Mouse (Mus musculus) neural tube, embryonic 12.5 days (tissue): Measurements from ENCODE around the gene Tle6. TPM values are rescaled to one million over a fixed set of nuclear protein-coding genes. Genes with fewer than 3 reads are reported as not detected.
"Not testable (repeated sequence)": the region's sequence is repeated elsewhere in the genome, so short reads cannot be mapped to it uniquely, and the experiment has no call there.

ENCODE experiments used
- ATAC-seq: fragments of 200-750 bp; cut with Nextera tagmentation; 2 replicates; pipeline ENCODE4 v1.8.0; 2017; ENCODE audit warnings: low read depth, mild to moderate bottlenecking, moderate TSS enrichment, moderate library complexity; ENCODE audit not compliant: low FRiP score
- H3K27ac ChIP-seq: fragments of 300-500 bp; sonication (generic); 2 replicates; pipeline ENCODE4 v1.5.1; 2016
- H3K27me3 ChIP-seq: fragments of 300-500 bp; sonication (generic); replicated peaks from 2 replicates; pipeline ENCODE4 v1.6.1; 2016; ENCODE audit warnings: mild to moderate bottlenecking
- H3K36me3 ChIP-seq: fragments of 300-500 bp; sonication (generic); 2 replicates; pipeline ENCODE4 v1.6.1; 2016; ENCODE audit warnings: mild to moderate bottlenecking
- H3K4me1 ChIP-seq: fragments of 300-500 bp; sonication (generic); 2 replicates; pipeline ENCODE4 v1.6.1; 2016
- H3K4me2 ChIP-seq: fragments of 300-500 bp; sonication (generic); replicated peaks from 2 replicates; pipeline ENCODE4 v1.6.1; 2016; ENCODE audit warnings: mild to moderate bottlenecking
- H3K4me3 ChIP-seq: fragments of 300-500 bp; sonication (generic); 2 replicates; pipeline ENCODE4 v1.5.1; 2016
- H3K9ac ChIP-seq: fragments of 300-500 bp; sonication (generic); 2 replicates; pipeline ENCODE4 v1.6.1; 2016; ENCODE audit warnings: mild to moderate bottlenecking
- H3K9me3 ChIP-seq: fragments of 300-500 bp; sonication (generic); 2 replicates; pipeline ENCODE4 v1.6.1; 2016; ENCODE audit warnings: mild to moderate bottlenecking
- WGBS: fragments of 180-500 bp; shearing (Covaris S2); methylation state at CpG from one replicate; pipeline ENCODE4 v1.1.7; 2016; 5-methylcytosine and 5-hydroxymethylcytosine counted together
- polyA plus RNA-seq: library from polyadenylated mRNA; unstranded; fragments of >200 nt; fragmentation: Nextera tagmentation; extraction: Ambion mirVana; gene quantifications from 2 replicates; pipeline ENCODE4 v1.2.1, GENCODE M21; 2016

The Tle6 gene
- polyA plus RNA-seq = 6.4 and 7.3 TPM in 2 replicates

- ATAC-seq = peak; percentile 64
- WGBS = under 1% methylated on average over 28 of the region's 28 CpGs
- Histone ChIP-seq H3K4me2 (peak within 1 kb of the TSS; percentile 51), H3K4me3 (peak within 1 kb of the TSS; percentile 10; the same call in 1 of the 2 replicates), H3K9ac (no peak within 1 kb of the TSS), H3K4me1 (peaks cover 52% of the 10 kb centered on the region), H3K27me3 (peaks cover 28% of the 10 kb centered on the region), H3K27ac (no peak within 1 kb of the TSS), H3K9me3 (no peaks in the 10 kb centered on the region), H3K36me3 (no peaks in the 10 kb centered on the region)
These were observed at the start of gene Tle6 for GRCm38 (mm10) chr10:81600738-81601203. TSS of gene Tle6 (minus strand) at chr10:81601073.

DNA sequence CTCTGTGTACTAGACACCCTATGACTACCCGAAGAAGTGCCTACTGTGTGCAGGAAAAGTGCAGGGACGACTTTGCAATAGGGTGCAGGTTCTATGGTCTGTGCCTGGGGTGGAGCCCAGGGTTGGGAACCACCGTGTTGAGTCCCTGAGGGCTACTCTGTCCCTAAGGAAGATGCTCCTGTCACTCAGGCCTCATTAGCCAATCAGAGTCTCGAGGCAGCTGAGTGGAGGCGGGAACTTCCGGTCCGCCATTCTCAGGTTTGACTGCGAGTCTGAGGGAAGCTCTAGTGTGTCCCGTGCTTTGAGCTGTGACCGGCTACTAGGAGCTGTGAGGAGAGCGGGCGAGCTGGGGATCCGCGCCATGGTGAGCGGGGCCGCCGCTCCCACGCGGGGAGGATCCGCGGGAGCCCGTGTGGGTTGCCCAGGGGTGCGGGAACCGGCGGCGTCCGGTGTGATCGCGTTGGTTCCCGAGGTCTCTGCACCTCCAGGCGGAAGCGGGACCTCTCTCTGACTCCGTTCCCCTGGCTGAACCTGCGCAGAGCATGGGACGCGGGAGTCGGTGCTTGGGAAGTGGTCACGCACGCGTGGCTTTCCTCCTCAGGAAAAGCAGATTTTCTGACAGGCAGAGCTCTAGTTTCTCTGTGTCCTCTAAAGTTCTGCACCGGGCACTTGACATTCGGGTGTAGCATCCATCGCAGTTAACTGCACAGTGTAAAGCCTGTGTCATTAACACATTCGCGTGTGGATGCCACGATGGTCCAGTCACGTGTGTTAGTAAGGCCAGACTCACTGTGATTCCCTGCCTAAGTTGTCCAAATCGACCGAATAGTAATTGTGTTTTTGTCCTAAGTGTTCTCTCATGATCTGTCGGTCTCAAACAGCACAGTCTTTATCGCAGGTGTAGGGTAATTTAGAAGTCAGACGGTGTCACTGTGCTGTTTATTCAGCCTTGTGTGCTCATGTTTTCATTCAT is 48.2 kb upstream of the Tle6 start, which contains the start of gene Gm10778:
Gene Gm10778 (plus strand): TSS at position 257 of the 973 bp plus-strand sequence.
- H3K27ac ChIP-seq, H3K27me3 ChIP-seq, H3K4me1 ChIP-seq: not testable (repeated sequence)
- WGBS = 4% methylated on average over 34 of the region's 52 CpGs
- peaks cover 26% of the 10 kb centered on the region for H3K9me3 ChIP-seq
- H3K9ac ChIP-seq = peak within 1 kb of the TSS; percentile 59; the same call in 1 of the 2 replicates
- H3K36me3 ChIP-seq = peaks cover 22% of the 10 kb centered on the region
- H3K4me3 ChIP-seq = peak within 1 kb of the TSS; percentile 55
- peak; percentile 96 for ATAC-seq
- H3K4me2 ChIP-seq = peak within 1 kb of the TSS; percentile 64

- Histone ChIP-seq H3K9me3 (peaks cover 5% of the 10 kb centered on the region; the same call in 1 of the 2 replicates), H3K9ac (no peak overlapping the region), H3K4me2 (no peak overlapping the region), H3K27me3 (no peaks in the 10 kb centered on the region), H3K27ac (no peak overlapping the region), H3K4me3 (no peak overlapping the region), H3K4me1 (peaks cover 20% of the 10 kb centered on the region), H3K36me3 (0 out of 2 replicates have a peak, but pooled peaks cover 3% of the 10 kb centered on the region)
- ATAC-seq = no peak
- WGBS = 80% methylated on average over 7 of the region's 7 CpGs
These were observed 45.2 kb upstream of the Tle6 start for GRCm38 (mm10) chr10:81646015-81646555.

- 92% methylated on average over 4 of the region's 4 CpGs for WGBS
- no peak overlapping the region for H3K27ac ChIP-seq
- no peak overlapping the region for H3K4me2 ChIP-seq
- no peaks in the 10 kb centered on the region for H3K9me3 ChIP-seq
- H3K9ac ChIP-seq = no peak overlapping the region
- H3K4me3 ChIP-seq = no peak overlapping the region
- ATAC-seq = no peak
- H3K27me3 ChIP-seq = no peaks in the 10 kb centered on the region
- no peaks in the 10 kb centered on the region for H3K36me3 ChIP-seq
- peaks cover 20% of the 10 kb centered on the region for H3K4me1 ChIP-seq
These were observed 44.5 kb upstream of the Tle6 start for GRCm38 (mm10) chr10:81645391-81645790.

- Histone ChIP-seq H3K4me3 (no peak overlapping the region), H3K27me3 (no peaks in the 10 kb centered on the region), H3K9ac (no peak overlapping the region), H3K4me1 (peaks cover 20% of the 10 kb centered on the region), H3K4me2 (0 out of 2 replicates have a peak overlapping the region, but pooled peaks have one; percentile 91), H3K27ac (no peak overlapping the region), H3K9me3 (no peaks in the 10 kb centered on the region), H3K36me3 (no peaks in the 10 kb centered on the region)
- ATAC-seq = no peak
- WGBS = 88% methylated on average over 18 of the region's 18 CpGs
These were observed 43.8 kb upstream of the Tle6 start for GRCm38 (mm10) chr10:81644716-81645115.

- peak overlapping the region; percentile 62; the same call in 1 of the 2 replicates for H3K4me3 ChIP-seq
- H3K4me1 ChIP-seq = peaks cover 20% of the 10 kb centered on the region
- H3K36me3 ChIP-seq = no peaks in the 10 kb centered on the region
- peak; percentile 12 for ATAC-seq
- 58% methylated on average over 2 of the region's 2 CpGs for WGBS
- no peak overlapping the region for H3K9ac ChIP-seq
- no peaks in the 10 kb centered on the region for H3K9me3 ChIP-seq
- H3K4me2 ChIP-seq = peak overlapping the region; percentile 91
- no peaks in the 10 kb centered on the region for H3K27me3 ChIP-seq
- 0 out of 2 replicates have a peak overlapping the region, but pooled peaks have one; percentile 90 for H3K27ac ChIP-seq
These were observed 43.3 kb upstream of the Tle6 start for GRCm38 (mm10) chr10:81644162-81644561.

DNA sequence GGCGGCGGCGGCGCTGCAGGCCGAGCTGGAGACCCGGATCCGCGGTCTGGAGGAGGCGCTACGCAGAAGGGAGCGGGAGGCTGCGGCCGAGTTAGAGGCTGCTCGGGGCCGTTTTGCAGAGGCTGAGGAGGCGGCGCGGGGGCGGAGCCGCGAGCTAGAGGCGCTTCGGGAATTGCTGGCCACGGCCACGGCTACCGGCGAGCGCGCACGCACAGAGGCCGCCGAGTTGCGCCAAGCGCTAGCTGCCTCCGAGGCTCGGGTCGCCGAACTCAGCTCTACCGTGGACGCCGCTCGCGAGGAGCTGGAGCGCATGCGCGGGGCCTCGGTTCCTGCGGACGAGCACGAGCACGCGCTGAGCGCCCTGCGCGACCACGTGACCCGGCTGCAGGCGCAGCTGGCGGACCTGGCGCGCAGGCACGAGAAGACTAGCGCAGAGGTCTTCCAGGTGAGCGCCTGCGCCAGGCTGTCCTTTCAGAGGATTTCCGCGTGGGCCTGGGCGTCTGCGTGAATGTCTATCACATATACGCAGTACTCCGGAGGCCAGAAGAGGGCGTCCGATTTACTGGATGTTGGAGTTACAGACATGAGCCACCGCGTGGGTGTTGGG is 42.7 kb upstream of the Tle6 start:
- H3K36me3 ChIP-seq = no peaks in the 10 kb centered on the region
- H3K4me3 ChIP-seq = peak overlapping the region; percentile 62
- ATAC-seq = peak; percentile 85
- WGBS = under 1% methylated on average over 75 of the region's 75 CpGs
- no peaks in the 10 kb centered on the region for H3K9me3 ChIP-seq
- peak overlapping the region; percentile 91 for H3K4me2 ChIP-seq
- peak overlapping the region; percentile 90 for H3K27ac ChIP-seq
- H3K4me1 ChIP-seq = peaks cover 20% of the 10 kb centered on the region
- peak overlapping the region; percentile 93 for H3K9ac ChIP-seq
- no peaks in the 10 kb centered on the region for H3K27me3 ChIP-seq

GRCm38 (mm10) chr10:81642648-81643448 is 42.0 kb upstream of the Tle6 start:
- 21% methylated on average over 24 of the region's 24 CpGs for WGBS
- no peaks in the 10 kb centered on the region for H3K36me3 ChIP-seq
- peaks cover 20% of the 10 kb centered on the region for H3K4me1 ChIP-seq
- ATAC-seq = peak; percentile 61
- H3K27me3 ChIP-seq = no peaks in the 10 kb centered on the region
- H3K4me3 ChIP-seq = peak overlapping the region; percentile 62
- peak overlapping the region; percentile 91 for H3K4me2 ChIP-seq
- H3K9me3 ChIP-seq = no peaks in the 10 kb centered on the region
- peak overlapping the region; percentile 93 for H3K9ac ChIP-seq
- H3K27ac ChIP-seq = peak overlapping the region; percentile 90

DNA sequence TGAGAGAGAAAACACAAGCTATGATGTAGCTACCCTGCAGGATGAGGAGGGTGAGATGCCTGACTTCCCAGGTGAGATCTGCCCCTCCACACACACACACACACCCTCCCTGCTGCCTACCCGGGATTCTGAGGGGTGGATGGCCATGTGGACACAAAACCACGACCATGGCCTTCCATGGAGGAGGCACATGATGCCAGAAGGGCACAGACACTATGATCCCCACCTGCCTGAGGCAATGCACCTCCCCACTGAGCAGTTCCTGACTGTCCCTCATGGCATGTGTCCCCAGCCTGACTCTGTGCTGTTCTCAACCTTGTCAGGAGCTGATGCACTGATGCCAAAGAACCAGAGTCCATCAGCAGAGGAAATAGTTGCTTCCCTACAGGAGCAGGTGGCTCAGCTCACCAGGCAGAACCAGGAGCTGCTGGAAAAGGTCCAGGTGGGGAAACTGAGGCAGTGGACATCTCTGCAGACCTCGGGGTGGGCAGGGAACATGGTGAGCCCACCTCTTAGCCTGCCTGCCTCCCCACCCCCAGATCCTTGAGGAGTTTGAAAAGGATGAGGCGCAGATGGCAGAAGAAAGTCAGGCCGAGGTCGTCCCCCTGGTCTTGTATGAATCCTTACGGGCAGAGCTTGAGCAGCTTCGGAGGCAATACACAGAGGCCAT is 41.2 kb upstream of the Tle6 start:
- Histone ChIP-seq H3K27ac (no peak overlapping the region), H3K9ac (peak overlapping the region; percentile 93), H3K27me3 (no peaks in the 10 kb centered on the region), H3K9me3 (no peaks in the 10 kb centered on the region), H3K4me1 (peaks cover 20% of the 10 kb centered on the region), H3K4me2 (peak overlapping the region; percentile 91), H3K4me3 (peak overlapping the region; percentile 62; the same call in 1 of the 2 replicates), H3K36me3 (no peaks in the 10 kb centered on the region)
- 83% methylated on average over 8 of the region's 8 CpGs for WGBS
- ATAC-seq = no peak

DNA sequence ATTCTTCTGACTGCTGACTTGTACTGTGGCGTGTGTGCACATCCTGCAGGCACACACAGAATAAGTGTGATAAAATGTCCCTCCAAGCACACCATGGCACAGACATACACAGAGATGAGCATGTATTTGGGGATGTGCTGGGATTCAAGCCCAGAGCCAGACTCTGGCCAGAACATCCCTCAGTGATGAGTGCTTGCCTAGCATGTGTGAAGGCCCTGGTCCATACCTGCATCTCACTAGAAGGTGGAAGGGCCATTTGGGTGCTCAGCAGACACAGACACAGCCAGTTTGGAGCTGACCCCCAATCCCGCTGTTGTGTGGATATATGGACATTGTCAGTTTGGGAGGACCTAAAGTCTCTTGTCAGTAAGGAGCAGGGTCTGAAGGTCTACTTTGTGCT is 40.7 kb upstream of the Tle6 start:
- no peak for ATAC-seq
- H3K27ac ChIP-seq = no peak overlapping the region
- peak overlapping the region; percentile 93; the same call in 1 of the 2 replicates for H3K9ac ChIP-seq
- no peaks in the 10 kb centered on the region for H3K9me3 ChIP-seq
- peak overlapping the region; percentile 91; the same call in 1 of the 2 replicates for H3K4me2 ChIP-seq
- no peaks in the 10 kb centered on the region for H3K27me3 ChIP-seq
- no peak overlapping the region for H3K4me3 ChIP-seq
- 93% methylated on average over 2 of the region's 2 CpGs for WGBS
- peaks cover 20% of the 10 kb centered on the region for H3K4me1 ChIP-seq
- H3K36me3 ChIP-seq = no peaks in the 10 kb centered on the region

DNA sequence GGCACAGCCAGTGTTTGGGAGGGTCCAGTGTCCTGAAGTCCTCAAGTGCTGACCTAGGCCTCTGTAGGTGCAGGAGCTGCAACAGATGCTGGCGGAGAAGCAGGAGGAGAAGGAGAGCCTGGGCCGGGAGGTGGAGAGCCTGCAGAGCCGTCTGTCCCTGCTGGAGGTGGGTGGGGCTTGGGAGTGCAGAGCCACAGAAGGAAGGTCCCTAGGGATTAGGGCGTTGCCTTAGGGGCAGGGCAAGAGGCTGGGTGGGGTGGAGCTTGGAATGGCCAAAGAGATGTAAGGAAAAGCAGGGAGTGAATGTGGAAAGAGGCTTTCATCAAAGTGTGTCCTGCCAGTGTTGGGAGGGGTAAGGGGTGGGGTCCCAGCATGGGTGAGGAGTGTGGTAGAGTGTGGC is 40.0 kb upstream of the Tle6 start:
- not testable (repeated sequence) for H3K4me2 ChIP-seq, H3K4me3 ChIP-seq, H3K27me3 ChIP-seq, H3K36me3 ChIP-seq, H3K9me3 ChIP-seq, ATAC-seq, H3K27ac ChIP-seq, H3K9ac ChIP-seq
- 43% methylated on average over 4 of the region's 4 CpGs for WGBS
- H3K4me1 ChIP-seq = peaks cover 20% of the 10 kb centered on the region
